Mouse (Mus musculus) T-helper 17 cell (primary cell): ENCODE data around the gene Trim17.

Source experiments
- in situ Hi-C, 2 experiments: fragments of 300-600 bp; cut with MboI, MseI; formaldehyde crosslinking; loops; 1 replicate in 1 of 2; 2 replicates in 1 of 2; pipeline ENCODE4 v1.15.1; 2025; ENCODE audit warnings: high pct_unique_total_duplicates in 2 of 2

Trim17 gene

DNA sequence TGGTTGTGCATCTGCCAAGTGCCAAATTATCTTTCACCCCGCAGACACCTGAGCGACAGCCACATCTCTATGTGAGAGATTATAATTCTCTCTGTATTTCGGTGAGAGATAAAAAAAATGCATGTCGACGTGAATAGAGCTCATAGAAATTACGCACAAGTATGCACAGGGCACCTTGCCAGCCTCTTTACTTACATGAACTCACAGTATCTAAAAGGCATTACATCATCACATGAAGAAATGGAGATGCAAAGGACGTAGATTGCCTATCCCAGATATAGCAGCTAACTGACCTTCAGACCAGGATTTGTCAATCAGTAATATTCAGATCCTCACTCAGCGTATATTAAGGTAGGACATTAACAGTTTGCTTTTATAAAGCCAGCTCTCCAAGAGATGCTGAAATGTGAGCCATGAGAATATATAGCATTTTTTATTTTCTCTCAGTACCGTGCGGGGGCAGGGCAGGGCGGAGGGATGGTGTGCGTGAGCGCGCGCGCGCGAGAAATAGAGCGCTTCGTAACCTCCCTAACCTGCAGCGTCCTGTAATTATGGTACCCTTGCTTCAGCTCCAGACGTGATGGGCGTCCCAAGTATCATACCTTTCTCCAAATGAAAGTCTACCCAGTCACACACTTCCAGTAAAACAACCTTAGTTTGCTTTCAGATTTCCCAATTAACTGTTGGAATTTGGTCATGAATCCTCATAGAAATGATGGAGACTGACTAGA is 6.5 kb upstream of the Trim17 start:
- in situ Hi-C loops, result no loop called here

DNA sequence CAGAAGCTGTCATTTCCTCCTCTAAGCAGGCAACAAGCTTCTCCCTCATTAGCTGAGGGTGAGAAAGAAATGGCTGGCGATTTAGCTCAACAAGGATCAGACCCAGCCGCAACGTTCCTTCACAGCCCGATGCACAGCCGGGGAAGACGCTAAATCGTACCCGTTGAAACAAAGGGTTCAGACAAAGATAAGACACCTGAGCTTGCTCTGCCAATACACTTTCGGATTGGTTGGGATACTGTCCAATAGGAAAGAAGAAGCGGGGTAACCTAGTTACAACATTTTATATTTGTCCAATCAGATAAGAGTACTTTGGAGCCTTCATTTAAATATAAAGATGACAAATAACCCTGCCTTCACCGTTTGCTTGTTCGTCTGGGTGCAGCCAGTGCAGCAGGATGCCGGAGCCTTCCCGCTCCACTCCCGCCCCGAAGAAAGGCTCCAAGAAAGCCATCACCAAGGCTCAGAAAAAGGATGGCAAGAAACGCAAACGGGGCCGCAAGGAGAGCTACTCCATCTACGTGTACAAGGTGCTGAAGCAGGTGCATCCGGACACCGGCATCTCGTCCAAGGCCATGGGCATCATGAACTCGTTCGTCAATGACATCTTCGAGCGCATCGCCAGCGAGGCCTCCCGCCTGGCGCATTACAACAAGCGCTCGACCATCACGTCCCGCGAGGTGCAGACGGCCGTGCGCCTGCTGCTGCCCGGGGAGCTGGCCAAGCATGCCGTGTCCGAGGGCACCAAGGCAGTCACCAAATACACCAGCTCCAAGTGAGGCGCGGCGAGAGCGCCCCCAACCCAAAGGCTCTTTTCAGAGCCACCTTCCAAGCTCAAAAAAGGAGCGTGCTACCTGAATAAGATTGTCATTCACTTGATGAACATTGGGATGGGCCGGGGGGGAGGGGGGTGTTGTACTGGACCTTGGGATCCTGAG is 5.7 kb upstream of the Trim17 start, which contains the start of gene Hist3h2ba:
Gene Hist3h2ba, plus strand, starts transcription at position 379 of the 938 bp plus-strand sequence.
- in situ Hi-C loops, result no loop called here

DNA sequence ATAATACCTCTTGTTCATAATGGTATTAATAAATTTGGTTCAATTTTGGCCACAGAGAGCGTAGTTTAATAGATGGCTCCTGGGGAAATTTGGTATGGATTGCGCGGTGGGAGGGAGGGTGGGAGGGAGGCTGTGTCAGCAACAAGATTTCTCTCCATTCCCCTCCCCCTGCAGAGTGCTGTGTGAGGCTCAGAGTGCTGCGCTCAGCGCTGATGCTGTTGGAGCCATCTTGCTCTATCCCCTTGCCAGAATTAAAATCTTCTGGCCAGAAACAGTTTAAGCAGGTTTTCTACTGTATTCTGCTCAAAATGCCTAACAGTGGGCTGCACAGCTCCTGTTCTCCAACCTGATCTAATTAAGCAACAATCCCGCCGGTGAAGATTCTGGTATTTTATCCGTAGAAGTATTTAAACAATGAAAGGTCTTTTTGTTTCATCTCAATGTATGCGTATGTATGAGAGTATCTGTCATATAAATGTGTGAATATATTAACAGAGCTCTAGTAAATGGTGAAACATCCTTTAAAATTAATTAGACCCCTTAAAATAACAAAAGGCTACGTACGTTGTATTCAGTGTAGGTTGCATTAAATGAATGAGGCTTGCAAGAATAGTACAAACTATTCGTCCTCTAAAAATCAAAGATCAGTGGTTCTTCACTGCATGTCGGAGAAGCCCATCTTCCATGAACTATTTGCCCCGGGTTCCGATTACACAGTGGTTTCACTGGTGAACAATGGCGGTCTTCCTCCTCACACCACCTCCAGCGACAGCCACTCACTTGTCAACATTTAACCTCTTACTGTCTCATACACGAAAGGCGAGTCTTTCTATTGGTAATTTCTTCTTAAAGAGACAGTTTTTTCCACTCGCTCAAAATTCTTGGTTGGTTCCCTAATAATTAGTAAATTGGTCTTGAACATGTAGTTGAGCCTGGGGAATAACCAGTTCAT is 4.7 kb upstream of the Trim17 start:
- in situ Hi-C loops, result loop anchor here in 1 of 2 experiments (10.0 kb wide), 1 partner anchor 645 kb away; the partner anchor contains the start of gene Zfp692

DNA sequence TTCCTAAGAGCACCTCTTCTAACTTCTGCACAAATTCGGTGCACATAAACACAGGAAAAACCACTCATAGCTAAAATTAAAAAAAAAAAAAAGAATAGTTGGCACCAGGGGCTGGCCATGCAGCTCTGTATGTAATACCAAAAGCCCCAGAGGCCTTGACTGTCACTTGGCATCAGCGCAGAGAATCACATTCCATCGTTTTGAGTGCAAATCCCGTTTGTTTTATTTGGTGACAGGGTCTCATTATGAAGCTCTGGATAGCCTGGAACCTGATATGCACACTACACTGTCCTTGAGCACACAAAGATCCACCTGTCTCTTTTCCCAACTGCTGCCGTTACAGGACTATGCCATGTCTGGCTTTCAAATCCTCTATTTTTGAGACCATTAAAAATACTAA is 3.3 kb upstream of the Trim17 start:
- in situ Hi-C loops, result loop anchor here in 1 of 2 experiments (10.0 kb wide), 1 partner anchor 646 kb away; the partner anchor contains the start of gene Zfp692

DNA sequence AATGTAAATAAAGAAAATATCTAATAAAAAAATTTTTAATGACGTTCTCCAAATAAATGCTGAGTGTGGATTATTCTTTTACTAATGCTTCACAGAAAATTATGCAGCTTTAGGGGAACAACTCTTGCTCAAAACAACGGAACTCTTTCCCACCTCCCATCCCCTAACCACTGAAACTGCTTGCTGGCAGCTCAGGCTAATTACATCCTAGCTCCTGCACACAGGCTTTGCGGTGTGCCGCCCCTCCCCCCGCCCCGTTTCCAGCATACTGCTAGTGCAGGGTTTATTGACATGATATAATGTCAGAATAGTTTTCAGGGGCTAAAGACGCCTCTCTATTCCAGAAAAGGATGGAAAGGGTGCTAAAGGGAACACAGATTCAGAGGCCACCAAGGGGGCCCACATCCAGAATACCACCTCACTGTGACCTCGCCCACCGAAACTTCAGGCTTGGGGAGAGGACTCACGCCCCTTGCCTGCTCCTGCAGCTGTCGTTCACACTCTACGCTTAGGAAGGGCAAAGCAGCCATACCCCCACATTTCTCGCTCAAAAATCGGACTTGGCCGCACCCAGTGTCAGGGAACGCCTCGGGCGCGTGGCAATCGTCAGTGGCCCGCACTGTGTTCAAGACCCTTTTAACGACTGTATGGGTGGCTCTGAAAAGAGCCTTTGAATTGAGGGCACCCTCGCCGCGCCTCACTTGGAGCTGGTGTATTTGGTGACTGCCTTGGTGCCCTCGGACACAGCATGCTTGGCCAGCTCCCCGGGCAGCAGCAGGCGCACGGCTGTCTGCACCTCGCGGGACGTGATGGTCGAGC is 925 bp upstream of the Trim17 start:
- in situ Hi-C loops, result loop anchor here in 1 of 2 experiments (10.0 kb wide), 1 partner anchor 649 kb away; the partner anchor contains the start of gene Zfp692

DNA sequence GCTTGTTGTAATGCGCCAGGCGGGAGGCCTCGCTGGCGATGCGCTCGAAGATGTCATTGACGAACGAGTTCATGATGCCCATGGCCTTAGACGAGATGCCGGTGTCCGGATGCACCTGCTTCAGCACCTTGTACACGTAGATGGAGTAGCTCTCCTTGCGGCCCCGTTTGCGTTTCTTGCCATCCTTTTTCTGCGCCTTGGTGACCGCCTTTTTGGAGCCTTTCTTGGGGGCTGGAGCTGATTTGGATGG is 390 bp upstream of the Trim17 start:
- in situ Hi-C loops, result loop anchor here in 1 of 2 experiments (10.0 kb wide), 1 partner anchor 649 kb away; the partner anchor contains the start of gene Zfp692

DNA sequence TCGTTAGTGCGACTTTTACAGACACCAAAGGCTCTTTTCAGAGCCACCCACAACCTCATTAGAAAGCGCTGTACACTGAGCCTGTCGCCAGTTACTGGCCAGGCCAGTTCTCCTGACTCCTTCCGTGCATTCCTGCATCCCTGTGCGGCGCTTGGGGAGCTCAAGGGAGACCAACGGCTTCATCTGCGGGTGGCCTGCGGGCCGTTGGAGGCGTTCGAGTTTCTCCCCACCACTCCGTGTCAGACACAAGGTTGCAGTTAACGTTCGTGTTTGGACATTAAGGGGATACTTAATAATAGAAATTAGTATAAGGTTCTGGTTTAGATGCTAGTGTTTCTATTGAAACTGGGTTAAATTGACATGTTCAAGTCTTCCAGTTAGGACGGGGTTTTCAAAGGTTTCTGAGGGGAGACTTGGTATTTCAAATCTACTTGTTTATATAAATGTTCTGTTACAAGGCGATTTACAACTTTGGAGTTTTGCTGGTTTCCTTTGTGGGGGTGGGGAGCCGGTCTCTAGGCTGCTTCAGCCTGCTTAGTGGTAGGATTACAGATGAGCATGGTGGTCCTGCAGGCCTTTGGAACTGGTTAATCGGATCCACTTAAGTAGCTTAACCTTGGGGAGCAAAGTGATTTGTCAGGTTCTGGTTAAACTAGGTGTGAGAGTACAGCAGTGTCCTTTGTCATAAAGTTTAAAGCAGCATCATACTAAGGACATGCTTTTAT is 820 bp downstream of the Trim17 start:
- in situ Hi-C loops, result loop anchor here in 1 of 2 experiments (10.0 kb wide), 1 partner anchor 651 kb away; the partner anchor contains the start of gene Zfp692

DNA sequence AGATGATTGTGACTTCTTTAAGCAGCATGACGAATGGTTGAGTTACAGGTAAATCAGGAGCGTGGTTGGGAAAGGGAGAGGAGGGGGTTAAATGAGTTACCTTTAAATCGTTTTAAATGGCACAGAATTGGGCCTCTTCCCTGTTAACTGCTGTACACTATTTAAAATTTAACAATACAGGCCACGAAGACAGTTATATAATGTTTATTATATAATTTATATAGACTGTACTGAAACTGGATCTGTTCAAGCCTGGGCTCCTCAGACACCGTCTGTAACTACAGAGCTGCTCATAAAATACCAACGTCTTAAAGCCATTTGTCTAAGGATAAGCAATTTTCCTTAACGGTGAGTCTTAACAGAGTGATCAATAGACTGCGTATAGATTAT is 1.4 kb downstream of the Trim17 start:
- in situ Hi-C loops, result loop anchor here in 1 of 2 experiments (10.0 kb wide), 1 partner anchor 651 kb away; the partner anchor contains the start of gene Zfp692

DNA sequence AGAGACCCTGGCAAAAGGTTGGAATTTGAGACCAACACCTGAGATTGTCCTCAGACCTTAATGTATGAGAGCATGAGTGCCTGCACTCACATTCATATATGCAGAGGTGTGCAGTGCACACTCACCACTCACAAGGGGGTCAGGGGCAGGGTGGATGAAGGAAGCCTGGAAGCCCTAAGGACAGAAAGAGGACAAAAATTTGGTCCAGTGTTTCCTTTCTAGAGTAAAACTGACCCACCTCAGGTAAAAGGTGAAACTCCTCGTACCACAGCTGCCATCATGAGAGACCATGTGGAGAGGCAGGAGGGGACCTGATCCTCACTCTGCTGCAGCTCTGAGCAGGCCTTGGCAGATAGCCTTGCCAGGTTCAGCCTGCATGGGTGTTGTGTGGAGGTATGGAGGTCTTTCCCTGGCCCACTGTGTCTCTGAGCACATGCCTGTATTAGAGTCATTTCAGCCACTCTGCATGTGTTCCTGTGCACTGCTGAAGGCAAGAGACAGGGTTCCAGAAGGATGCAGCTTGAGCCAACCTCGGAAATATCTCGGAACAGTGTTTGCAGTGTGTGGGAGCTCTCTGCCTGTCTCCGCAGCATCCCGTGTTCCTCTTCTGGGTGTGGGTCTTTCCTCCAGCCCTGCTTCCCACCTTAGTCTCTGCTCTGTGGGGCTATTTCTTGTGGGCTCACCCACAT is 2.9 kb downstream of the Trim17 start:
- in situ Hi-C loops, result loop anchor here in 1 of 2 experiments (10.0 kb wide), 1 partner anchor 653 kb away; the partner anchor contains the start of gene Zfp692

DNA sequence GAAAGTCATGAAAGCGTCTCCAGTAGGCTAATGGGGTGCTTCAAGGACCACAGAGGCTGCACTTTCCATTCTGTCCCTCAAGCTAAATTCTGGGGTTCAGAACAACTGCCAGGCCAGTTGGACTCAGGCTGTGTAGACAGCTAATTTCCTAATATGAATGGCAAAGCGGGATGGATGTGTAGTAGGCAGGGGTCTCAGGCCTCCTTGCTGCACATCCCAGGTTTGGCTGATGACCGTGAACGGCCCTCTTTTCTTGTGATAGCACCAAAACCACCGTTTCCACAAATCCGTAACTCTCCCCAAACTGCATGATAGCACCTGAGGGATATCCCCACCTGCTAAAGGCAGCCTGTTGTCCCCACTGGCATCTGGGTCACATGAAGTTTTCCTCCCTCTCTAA is 4.1 kb downstream of the Trim17 start:
- in situ Hi-C loops, result loop anchor here in 1 of 2 experiments (10.0 kb wide), 1 partner anchor 654 kb away; the partner anchor contains the start of gene Zfp692

DNA sequence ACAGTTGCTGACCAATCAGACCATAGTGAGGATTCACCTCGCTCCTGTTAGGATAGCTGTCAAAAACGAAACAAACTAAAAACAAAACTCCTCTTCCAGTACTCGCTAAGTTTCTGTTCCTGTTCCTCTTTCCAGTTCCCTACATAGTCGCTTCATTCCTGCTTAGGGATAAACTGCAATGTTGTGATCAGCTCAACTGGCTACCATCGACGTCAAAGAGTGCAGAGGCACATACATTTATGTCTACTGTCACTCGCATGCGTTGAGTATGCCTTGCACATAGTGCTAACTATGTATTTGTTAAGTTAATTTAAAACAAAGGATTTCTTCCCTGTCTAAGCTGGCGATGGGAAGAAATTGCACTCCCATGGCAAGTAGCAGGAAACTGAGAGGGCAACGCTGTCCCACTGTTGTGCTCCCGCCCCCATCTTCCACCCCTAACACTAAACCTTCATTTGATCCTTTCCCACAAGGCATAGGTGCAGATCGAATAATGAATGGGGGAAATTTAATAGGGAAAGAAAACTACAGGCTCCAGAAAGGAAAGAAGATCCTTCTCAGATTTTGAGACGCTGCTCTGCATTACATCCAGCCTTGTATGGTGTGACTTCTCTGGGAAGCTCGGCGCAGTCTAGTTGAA is 4.8 kb downstream of the Trim17 start:
- in situ Hi-C loops, result loop anchor here in 1 of 2 experiments (10.0 kb wide), 1 partner anchor 655 kb away; the partner anchor contains the start of gene Zfp692

DNA sequence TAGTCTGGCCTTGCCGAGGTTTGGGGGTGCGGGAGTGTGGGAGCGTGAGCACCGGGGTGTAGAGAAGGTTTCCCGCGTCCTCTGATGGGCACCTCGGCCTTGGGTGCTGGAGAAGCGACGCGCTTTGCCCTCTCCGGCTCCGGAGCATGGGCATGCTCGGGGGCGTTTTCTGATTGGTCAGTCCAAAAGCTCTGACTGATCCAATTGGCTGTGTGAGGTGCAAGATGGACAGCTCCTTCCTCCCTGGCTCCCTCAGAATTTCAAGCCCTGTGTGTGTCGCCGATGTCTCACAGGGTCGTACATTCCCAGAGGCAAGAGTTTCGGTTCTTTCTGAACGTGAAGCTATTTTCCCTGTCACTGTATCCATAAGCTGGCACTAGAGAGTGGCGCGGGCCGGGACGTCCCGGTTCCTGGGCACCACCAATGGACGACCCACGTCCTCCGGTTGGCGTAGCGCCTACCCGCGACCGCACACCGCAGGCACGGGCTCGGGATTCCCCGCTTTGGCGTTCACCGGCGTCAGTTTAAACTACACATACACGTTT is 5.5 kb downstream of the Trim17 start:
- in situ Hi-C loops, result loop anchor here in 1 of 2 experiments (10.0 kb wide), 1 partner anchor 655 kb away; the partner anchor contains the start of gene Zfp692

DNA sequence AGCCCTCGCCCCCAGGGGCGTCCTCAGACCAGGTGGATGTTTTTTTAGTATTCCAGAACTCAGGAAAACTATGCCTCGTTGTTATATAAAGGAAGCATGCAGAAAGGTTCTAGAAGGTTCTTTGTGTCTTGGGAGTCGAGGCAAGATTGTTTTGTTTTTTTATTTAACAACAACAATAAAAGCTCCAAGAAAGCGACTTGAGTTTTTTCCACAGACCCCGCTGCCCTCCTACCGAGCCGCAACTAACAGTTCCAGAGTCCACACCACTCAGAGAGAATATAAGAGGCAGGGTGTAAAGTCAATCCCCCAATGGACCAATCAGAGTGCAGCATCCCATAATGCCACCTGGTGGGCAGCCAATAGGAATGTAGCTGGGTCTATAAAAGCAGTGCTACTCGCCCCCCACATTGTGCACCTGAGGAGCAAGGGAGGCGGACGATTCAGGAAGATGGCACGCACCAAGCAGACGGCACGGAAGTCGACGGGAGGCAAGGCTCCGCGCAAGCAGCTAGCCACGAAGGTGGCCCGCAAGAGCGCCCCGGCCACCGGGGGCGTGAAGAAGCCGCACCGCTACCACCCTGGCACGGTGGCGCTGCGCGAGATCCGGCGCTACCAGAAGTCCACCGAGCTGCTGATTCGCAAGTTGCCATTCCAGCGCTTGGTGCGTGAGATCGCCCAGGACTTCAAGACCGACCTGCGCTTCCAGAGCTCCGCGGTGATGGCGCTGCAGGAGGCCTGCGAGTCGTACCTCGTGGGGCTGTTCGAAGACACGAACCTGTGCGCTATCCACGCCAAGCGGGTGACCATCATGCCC is 7.1 kb downstream of the Trim17 start:
- in situ Hi-C loops, result no loop called here

DNA sequence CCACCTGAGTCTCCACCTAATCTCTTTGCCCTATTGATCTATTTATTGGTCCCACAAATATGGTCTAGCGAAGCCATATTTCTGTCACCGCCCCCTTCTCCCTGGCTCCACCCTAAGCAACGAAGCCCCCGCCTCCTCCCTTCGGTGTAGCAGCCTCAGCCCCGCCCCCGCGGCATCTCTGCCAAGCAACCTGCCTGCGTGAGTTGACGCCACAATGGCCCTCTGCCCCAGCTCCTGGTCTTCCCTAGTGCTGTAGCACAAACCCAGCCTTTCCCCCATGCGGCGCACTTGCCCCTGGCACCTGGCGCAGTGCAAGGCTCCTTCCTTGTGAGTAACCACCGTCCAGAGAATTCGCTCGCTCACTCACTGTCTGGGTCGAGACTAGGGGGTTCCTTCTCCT is 9.1 kb downstream of the Trim17 start:
- in situ Hi-C loops, result no loop called here

DNA sequence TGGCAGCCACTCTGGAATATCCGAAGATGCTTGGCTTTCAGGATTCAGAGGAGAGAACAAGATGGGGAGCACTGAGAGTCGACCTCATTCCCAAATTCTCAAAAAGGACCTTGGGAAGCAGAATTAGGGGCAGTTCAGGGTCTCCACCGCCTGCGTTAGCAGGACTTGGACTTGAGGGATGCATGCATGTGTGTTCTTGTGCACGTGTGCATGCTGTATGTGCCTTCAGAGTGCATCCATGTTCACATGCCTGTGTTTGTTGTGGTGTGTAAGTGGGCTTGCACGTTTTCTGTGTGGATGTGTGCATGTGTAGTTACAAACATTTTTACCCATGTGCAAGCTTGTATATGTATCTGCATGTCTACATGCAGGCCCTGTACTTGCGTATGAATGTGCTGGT is 9.7 kb downstream of the Trim17 start:
- in situ Hi-C loops, result no loop called here

DNA sequence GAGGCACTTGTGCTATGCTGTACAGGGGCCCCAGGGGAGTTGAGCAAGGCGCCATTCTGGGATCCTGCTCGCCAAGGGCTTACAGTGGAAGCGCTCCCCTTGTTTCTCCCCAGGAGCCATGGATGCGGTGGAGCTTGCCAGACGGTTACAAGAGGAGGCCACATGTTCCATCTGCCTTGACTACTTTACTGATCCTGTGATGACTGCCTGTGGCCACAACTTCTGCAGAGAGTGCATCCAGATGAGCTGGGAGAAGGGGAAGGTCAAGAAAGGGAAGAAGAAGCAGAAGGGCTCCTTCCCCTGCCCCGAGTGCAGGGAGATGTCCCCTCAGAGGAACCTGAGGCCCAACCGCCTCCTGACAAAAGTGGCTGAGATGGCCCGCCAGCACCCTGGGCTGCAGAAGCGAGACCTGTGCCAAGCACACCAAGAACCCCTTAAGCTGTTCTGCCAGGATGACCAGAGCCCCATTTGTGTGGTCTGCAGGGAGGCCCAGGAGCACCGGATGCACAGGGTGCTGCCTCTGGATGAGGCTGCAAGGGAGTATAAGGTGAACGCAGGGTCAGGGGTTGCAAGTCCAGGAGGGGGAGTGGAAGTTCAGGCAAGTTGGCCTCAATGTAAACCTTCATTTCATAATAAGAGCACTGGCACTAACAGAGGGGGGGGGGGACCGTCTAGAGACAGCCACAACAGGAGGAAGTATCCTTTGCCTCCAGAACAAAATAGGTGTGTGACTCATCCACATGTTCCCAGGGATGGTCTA is 10.7 kb downstream of the Trim17 start:
- in situ Hi-C loops, result no loop called here
